Mouse (Mus musculus) liver, embryonic 11.5 days (tissue): ENCODE data around the gene Poll. TPM values are rescaled to one million over a fixed set of nuclear protein-coding genes. Genes with fewer than 3 reads are reported as not detected.

ENCODE experiments used
- ATAC-seq: fragments of 200-750 bp; cut with Nextera tagmentation; replicated peaks from 2 replicates; pipeline ENCODE4 v1.8.0; 2017; ENCODE audit warnings: moderate number of reproducible peaks, mild to moderate bottlenecking, moderate TSS enrichment, moderate library complexity; ENCODE audit not compliant: low FRiP score
- DNase-seq: peaks from one replicate; pipeline ENCODE4 v3.0.0-alpha.2; 2017; ENCODE audit warnings: low spot score
- H3K27ac ChIP-seq: fragments of 300-500 bp; sonication (generic); 2 replicates; pipeline ENCODE4 v1.5.1; 2014; ENCODE audit warnings: mild to moderate bottlenecking, low read depth, low read length, control low read depth
- H3K27me3 ChIP-seq: fragments of 300-500 bp; sonication (generic); replicated peaks from 2 replicates; pipeline ENCODE4 v1.6.1; 2014; ENCODE audit warnings: low read length, mixed read lengths; ENCODE audit not compliant: control insufficient read depth, insufficient read depth
- H3K36me3 ChIP-seq: fragments of 300-500 bp; sonication (generic); 2 replicates; pipeline ENCODE4 v1.6.1; 2014; ENCODE audit warnings: mild to moderate bottlenecking, low read length, moderate library complexity, mixed read lengths; ENCODE audit not compliant: control insufficient read depth, insufficient read depth
- H3K4me1 ChIP-seq: fragments of 300-500 bp; sonication (generic); replicated peaks from 2 replicates; pipeline ENCODE4 v1.6.1; 2014; ENCODE audit warnings: low read length, mixed read lengths; ENCODE audit not compliant: control insufficient read depth, insufficient read depth
- H3K4me2 ChIP-seq: fragments of 300-500 bp; sonication (generic); 2 replicates; pipeline ENCODE4 v1.6.1; 2014; ENCODE audit warnings: mild to moderate bottlenecking, control low read depth, moderate library complexity
- H3K4me3 ChIP-seq: fragments of 300-500 bp; sonication (generic); 2 replicates; pipeline ENCODE4 v1.5.1; 2014; ENCODE audit warnings: low read depth, low read length, control low read depth
- H3K9ac ChIP-seq: fragments of 300-500 bp; sonication (generic); 2 replicates; pipeline ENCODE4 v1.6.1; 2014; ENCODE audit warnings: low read depth, low read length, control low read depth
- H3K9me3 ChIP-seq: fragments of 300-500 bp; sonication (generic); 2 replicates; pipeline ENCODE4 v1.6.1; 2016; ENCODE audit warnings: low read length, inconsistent platforms, mixed read lengths; ENCODE audit not compliant: control insufficient read depth
- WGBS: fragments of 180-500 bp; shearing (Covaris S2); extraction: QIAGEN DNeasy Blood & Tissue Kit; methylation state at CpG from one replicate; pipeline ENCODE4 v1.1.7; 2014; 5-methylcytosine and 5-hydroxymethylcytosine counted together
- polyA plus RNA-seq: library from polyadenylated mRNA; unstranded; fragments of >200 nt; fragmentation: Nextera tagmentation; extraction: Ambion mirVana; gene quantifications from 2 replicates; pipeline ENCODE4 v1.2.1, GENCODE M21; 2014

The Poll gene
- polyA plus RNA-seq, 1 experiment from 2014 or later: 15.2 TPM

DNA sequence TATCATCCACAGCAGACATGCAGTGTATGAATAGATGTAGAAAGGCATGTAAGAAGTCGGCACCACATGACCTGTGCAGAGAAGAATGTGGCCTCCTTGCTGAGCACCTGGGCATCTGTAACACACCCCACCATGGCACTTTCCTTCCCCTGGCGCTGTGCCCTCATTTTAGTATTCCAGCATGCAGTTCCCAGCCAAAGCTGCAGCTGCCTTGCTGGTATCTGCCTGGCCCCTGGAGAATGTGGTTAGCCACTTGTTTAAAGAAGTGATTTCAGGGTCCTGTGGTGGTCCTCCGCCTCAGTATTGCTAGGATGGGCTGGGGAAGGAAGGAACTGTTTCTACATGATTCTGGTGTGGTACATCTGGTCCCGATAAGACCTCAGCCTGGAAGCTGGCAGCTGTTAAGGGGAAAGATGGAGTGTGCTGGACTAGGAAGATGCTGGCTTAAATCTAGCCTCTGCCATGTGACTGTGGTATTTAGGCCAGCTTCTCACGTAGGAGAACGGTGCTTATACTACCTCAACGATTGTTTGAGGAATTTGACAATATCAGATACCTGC is 14.1 kb upstream of the Poll start:
- H3K9me3 ChIP-seq: no peaks in the 10 kb centered on the region
- H3K36me3 ChIP-seq: peaks cover 15% of the 10 kb centered on the region; the same call in 1 of the 2 replicates
- no peak overlapping the region for H3K4me3 ChIP-seq
- H3K27ac ChIP-seq: no peak overlapping the region
- ATAC-seq (no peak), DNase-seq (no peak)
- H3K9ac ChIP-seq: no peak overlapping the region
- H3K4me1 ChIP-seq: peaks cover 49% of the 10 kb centered on the region
- WGBS: 47% methylated on average over 7 of the region's 7 CpGs
- no peaks in the 10 kb centered on the region for H3K27me3 ChIP-seq
- no peak overlapping the region for H3K4me2 ChIP-seq

- DNase-seq (peak; percentile 78), ATAC-seq (peak; percentile 73)
- H3K4me1 ChIP-seq: peaks cover 49% of the 10 kb centered on the region
- 20% methylated on average over 6 of the region's 6 CpGs for WGBS
- no peaks in the 10 kb centered on the region for H3K9me3 ChIP-seq
- no peak overlapping the region for H3K9ac ChIP-seq
- no peaks in the 10 kb centered on the region for H3K27me3 ChIP-seq
- H3K36me3 ChIP-seq: peaks cover 15% of the 10 kb centered on the region; the same call in 1 of the 2 replicates
- no peak overlapping the region for H3K4me3 ChIP-seq
- no peak overlapping the region for H3K4me2 ChIP-seq
- H3K27ac ChIP-seq: no peak overlapping the region
Measured at GRCm38 (mm10) chr19:45573861-45574267, 13.5 kb upstream of the Poll start.

DNA sequence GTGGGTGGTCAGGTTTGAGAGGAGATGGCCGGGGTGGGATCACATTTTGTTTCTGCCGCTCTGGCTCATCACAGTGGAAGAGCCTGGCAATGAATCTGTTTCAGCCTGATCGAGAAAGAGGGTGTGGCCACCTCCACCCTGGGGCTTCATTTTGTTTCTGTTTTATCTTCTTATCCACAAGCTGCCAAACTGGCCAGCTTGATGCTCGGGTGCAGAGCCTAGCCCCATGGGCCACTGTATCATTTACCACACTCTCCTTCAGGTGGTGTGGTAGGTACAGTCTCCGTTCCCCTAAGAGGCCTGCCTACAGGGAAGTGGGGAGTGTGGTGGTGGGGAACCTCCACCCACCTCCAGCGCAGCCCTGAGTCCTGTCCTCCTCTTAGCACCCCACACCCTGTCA is 12.7 kb upstream of the Poll start:
- H3K4me1 ChIP-seq: peaks cover 49% of the 10 kb centered on the region
- no peak overlapping the region for H3K27ac ChIP-seq
- H3K36me3 ChIP-seq: peaks cover 8% of the 10 kb centered on the region; the same call in 1 of the 2 replicates
- ATAC-seq (peak; percentile 66), DNase-seq (no peak)
- no peaks in the 10 kb centered on the region for H3K9me3 ChIP-seq
- H3K27me3 ChIP-seq: no peaks in the 10 kb centered on the region
- no peak overlapping the region for H3K4me2 ChIP-seq
- 48% methylated on average over 6 of the region's 6 CpGs for WGBS
- no peak overlapping the region for H3K4me3 ChIP-seq
- no peak overlapping the region for H3K9ac ChIP-seq

DNA sequence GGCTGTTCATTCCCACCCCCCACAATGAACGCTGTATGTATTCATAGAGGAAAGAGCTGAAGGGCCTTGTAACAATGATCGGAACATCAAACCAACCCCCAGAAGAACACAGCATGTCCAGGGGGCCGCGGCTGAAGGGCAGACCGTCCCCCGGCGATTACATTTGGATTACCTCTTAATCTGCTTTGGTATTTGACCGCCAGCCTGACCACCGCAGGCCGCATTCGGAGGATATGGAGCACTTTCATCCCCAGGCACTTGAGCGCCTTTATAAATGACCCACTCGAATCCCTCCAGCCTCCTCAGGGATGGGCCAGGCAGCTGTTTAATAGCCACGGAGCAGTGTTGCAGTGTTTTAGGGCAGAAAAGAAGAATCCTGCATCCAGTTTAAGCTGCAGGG is 7.0 kb upstream of the Poll start:
- H3K9me3 ChIP-seq: no peaks in the 10 kb centered on the region
- no peaks in the 10 kb centered on the region for H3K27me3 ChIP-seq
- no peak overlapping the region for H3K4me3 ChIP-seq
- peaks cover 4% of the 10 kb centered on the region for H3K4me1 ChIP-seq
- ATAC-seq: no peak
- no peaks in the 10 kb centered on the region for H3K36me3 ChIP-seq
- no peak overlapping the region for H3K27ac ChIP-seq
- no peak for DNase-seq
- no peak overlapping the region for H3K4me2 ChIP-seq
- WGBS: 67% methylated on average over 14 of the region's 14 CpGs
- no peak overlapping the region for H3K9ac ChIP-seq

DNA sequence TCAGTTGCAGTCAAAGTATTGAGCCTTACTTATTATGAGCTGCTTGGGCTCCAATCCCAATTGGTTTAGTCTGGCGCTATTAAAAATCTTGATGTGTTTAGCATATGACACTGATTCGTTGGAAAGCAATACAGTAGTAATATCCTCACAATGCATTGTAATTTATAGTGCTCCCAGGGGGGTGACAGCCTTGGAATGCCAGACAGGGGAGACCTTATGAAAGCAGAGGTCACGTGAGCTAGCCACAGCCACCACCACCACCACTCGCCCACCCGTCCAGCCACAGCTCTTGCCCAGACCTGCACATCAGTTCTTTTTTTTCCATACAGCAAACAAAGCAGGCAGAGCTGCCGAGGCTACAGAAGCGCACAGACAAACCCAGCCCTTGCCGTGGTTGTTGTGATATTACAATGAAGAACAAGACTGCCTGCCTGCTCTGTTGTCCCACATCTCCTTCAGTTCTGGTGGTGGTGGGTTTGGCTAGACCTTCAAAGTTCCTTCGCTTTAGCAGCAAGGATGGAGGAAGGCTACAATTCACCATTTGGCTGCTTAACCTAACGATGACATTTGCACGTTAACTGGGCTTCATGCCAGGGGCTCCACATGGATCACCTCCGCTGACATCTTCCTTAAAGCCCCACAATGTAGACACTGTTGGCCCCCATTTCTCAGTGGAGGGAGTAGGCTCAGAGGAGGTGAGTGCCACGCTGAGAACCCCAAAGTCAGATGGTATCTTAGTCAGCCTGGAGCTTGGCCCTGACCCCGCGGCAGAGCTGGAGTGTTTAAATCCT is 5.8 kb upstream of the Poll start:
- H3K36me3 ChIP-seq: no peaks in the 10 kb centered on the region
- H3K4me2 ChIP-seq: no peak overlapping the region
- H3K9ac ChIP-seq: no peak overlapping the region
- DNase-seq (no peak), ATAC-seq (no peak)
- 71% methylated on average over 15 of the region's 15 CpGs for WGBS
- no peak overlapping the region for H3K27ac ChIP-seq
- no peaks in the 10 kb centered on the region for H3K9me3 ChIP-seq
- H3K27me3 ChIP-seq: no peaks in the 10 kb centered on the region
- peaks cover 3% of the 10 kb centered on the region for H3K4me1 ChIP-seq
- H3K4me3 ChIP-seq: no peak overlapping the region

- ATAC-seq: no peak
Measured at GRCm38 (mm10) chr19:45554136-45554535, 6.2 kb downstream of the Poll start.

GRCm38 (mm10) chr19:45552187-45552586 is 8.1 kb downstream of the Poll start:
- H3K4me3 ChIP-seq: no peak overlapping the region
- H3K9ac ChIP-seq: no peak overlapping the region
- DNase-seq (no peak), ATAC-seq (no peak)
- H3K4me1 ChIP-seq: peaks cover 30% of the 10 kb centered on the region
- H3K9me3 ChIP-seq: no peaks in the 10 kb centered on the region
- H3K36me3 ChIP-seq: peaks cover 13% of the 10 kb centered on the region
- H3K27me3 ChIP-seq: no peaks in the 10 kb centered on the region
- no peak overlapping the region for H3K4me2 ChIP-seq
- WGBS: 45% methylated on average over 6 of the region's 6 CpGs
- H3K27ac ChIP-seq: no peak overlapping the region

More at GRCm38 (mm10) chr19:45554136-45554535, 6.2 kb downstream of the Poll start:
- Histone ChIP-seq H3K4me3 (no peak overlapping the region), H3K27me3 (no peaks in the 10 kb centered on the region), H3K9ac (no peak overlapping the region), H3K27ac (no peak overlapping the region), H3K9me3 (no peaks in the 10 kb centered on the region), H3K4me1 (peaks cover 14% of the 10 kb centered on the region), H3K4me2 (no peak overlapping the region), H3K36me3 (peaks cover 13% of the 10 kb centered on the region)
- DNase-seq: no peak
- WGBS: 91% methylated on average over 11 of the region's 11 CpGs

DNA sequence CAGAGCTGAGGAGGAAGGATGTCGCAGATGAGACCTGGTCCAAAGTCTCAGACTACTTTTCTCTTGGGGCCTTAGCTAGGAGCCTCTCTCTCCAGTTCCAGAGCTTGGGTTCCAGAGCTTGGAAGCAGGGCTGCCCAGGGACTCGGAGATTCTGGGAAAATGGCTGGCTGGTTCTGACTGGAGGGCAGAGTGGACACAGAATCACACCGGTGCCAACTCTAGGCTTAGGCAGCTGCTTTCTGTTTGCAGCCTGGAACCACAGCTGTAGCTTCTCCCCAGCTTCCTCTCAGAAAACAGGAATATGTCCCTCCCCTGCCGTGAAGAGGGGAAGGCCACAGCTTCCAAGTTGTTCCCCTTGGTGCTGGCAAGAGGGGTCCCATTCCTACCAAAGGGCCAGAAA is 10.4 kb downstream of the Poll start:
- no peaks in the 10 kb centered on the region for H3K9me3 ChIP-seq
- no peak overlapping the region for H3K4me2 ChIP-seq
- no peak overlapping the region; the same call in none of the 2 replicates for H3K27ac ChIP-seq
- H3K36me3 ChIP-seq: peaks cover 10% of the 10 kb centered on the region
- H3K4me3 ChIP-seq: no peak overlapping the region
- peaks cover 32% of the 10 kb centered on the region for H3K4me1 ChIP-seq
- DNase-seq (no peak), ATAC-seq (no peak)
- peaks cover 12% of the 10 kb centered on the region for H3K27me3 ChIP-seq
- 69% methylated on average over 4 of the region's 4 CpGs for WGBS
- H3K9ac ChIP-seq: peak overlapping the region; percentile 32; the same call in 1 of the 2 replicates
